Mouse (Mus musculus) ovary, postnatal 36 days (tissue): ENCODE measurements around the gene Aspa.

Source experiments
- DNase-seq: peaks from one replicate; pipeline ENCODE4 v3.0.0; 2022; ENCODE audit warnings: low spot score, mixed read lengths

The Aspa gene

DNA sequence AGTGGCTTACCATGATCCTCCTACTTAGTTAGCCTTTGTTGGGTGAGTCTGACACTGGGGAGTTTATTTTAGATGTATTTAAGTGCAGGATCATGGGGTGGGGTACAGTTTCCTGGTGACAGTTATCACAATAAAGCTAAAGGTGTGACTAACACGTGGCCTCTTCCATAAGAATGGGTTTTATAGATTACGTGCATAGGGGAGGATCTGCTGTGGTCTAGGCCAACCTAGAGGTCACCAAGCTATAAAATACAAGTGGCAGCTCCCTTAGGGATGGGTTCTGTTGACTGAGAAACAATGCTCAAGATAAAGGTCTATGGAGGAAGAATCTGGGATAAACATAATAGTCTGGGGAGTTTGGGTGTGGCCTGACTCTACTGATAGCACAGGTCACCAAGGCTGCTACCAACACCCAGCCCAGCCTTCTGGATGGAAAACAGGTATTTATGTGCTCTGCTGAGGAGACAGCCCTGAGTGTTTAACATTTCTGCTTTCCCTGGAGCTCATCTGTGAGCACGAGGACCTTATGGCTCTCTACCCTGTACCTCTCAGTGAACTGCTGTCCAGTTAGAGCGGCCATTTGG lies 71.9 kb downstream of the Aspa start:
- DNase-seq = no peak
